Mouse (Mus musculus) lung, adult 2 months (tissue): ENCODE results near the gene Celf2. TPM values are rescaled to one million over a fixed set of nuclear protein-coding genes. Genes with fewer than 3 reads are reported as not detected.

Experiments used
- DNase-seq: peaks from one replicate; pipeline ENCODE4 v3.0.0; 2022
- H3K4me1 ChIP-seq: fragments of 200-500 bp; 2 replicates; pipeline ENCODE4 v1.6.1; 2011; ENCODE audit warnings: low read length; ENCODE audit not compliant: control insufficient read depth, insufficient read depth
- H3K4me3 ChIP-seq: fragments of 200-500 bp; replicated peaks from 2 replicates; pipeline ENCODE3; 2011; ENCODE audit warnings: low read depth, mild to moderate bottlenecking, control low read depth, low read length; ENCODE audit errors: extremely low read depth
- CTCF ChIP-seq: fragments of 200-500 bp; IDR thresholded peaks from 2 replicates; pipeline ENCODE4 v1.5.1; 2011; ENCODE audit warnings: mild to moderate bottlenecking, low read length, control low read depth; ENCODE audit not compliant: insufficient read depth
- POLR2A ChIP-seq: fragments of 200-500 bp; IDR thresholded peaks from 2 replicates; pipeline ENCODE4 v1.6.1; 2011; ENCODE audit warnings: low read depth, mild to moderate bottlenecking, control low read depth, low read length, borderline replicate concordance; ENCODE audit errors: extremely low read depth
- WGBS: fragments of 180-500 bp; shearing (Covaris S2); methylation state at CpG from one replicate; pipeline ENCODE4 v1.1.7; 2018; 5-methylcytosine and 5-hydroxymethylcytosine counted together
- polyA plus RNA-seq: library from polyadenylated mRNA; depleted of rRNA; stranded (reverse); fragments of >200 nt; gene quantifications from 2 replicates; pipeline ENCODE4 v1.2.3, GENCODE M21; 2012

Celf2 gene
- polyA plus RNA-seq, 1 experiment = 43.4 TPM

DNA sequence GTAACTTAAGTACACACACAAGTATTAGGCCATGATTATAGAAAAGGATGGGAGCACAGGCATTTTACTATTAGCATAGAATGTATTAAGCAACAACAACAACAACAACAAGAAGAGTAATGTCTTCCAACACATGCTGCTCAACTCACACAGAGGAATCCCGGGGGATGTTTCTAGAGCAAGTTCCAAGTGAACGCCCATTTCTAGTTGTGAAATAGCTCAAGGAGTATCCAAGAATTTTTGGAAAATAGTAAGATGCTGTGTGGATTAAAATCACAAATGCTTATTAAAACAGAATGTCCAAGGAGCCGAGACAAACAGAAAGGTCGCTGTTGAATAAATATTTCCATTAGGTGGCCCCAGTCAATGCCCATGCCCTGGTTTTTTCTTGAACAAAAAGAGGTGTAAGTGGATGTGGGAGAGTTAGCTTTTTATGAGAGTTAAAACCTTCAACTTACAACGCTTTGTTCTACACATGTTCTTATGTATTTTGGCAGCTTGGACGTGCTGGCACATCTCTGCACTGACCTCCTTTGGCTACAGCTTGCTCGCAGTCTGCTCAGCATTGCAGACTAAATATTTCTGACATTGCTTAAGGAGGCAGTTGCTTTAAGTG, 448.8 kb downstream of the Celf2 start:
- 48% methylated on average over 7 of the region's 7 CpGs for WGBS
- H3K4me1 ChIP-seq = peaks cover 10% of the 10 kb centered on the region
- H3K4me3 ChIP-seq = no peak overlapping the region
- TF ChIP-seq POLR2A (no peak), CTCF (no peak)
- DNase-seq = no peak

GRCm38 (mm10) chr2:7056401-7056800, 453.0 kb downstream of the Celf2 start:
- no peak for DNase-seq
- Histone ChIP-seq H3K4me1 (peaks cover 9% of the 10 kb centered on the region), H3K4me3 (no peak overlapping the region)
- 43% methylated on average over 4 of the region's 4 CpGs for WGBS
- TF ChIP-seq CTCF = no peak
- no peak for TF ChIP-seq POLR2A

GRCm38 (mm10) chr2:7055958-7056357, 453.4 kb downstream of the Celf2 start:
- DNase-seq = peak; percentile 40
- WGBS = 42% methylated on average over 3 of the region's 3 CpGs

DNA sequence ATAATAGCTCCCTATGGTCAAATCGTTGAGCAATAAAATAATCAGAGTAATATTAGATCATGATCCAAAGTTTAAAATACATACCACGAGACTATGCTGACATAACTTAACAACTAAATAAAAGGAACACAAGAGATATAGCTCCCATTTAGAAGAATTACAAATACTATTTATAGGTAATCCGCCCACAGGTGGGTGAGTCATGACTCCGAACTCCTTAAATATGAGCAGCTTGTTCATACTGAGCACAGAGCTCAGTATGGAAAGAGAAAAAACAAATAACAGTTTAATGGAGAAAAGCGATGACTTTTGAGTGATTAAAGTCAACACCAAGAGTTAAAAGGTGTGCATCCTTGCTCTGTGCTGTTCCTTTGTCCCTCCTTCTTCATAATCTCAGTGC, 458.3 kb downstream of the Celf2 start:
- 91% methylated on average over 5 of the region's 5 CpGs for WGBS
- DNase-seq = no peak
- H3K4me1 ChIP-seq = peaks cover 5% of the 10 kb centered on the region
- H3K4me3 ChIP-seq = no peak overlapping the region
- TF ChIP-seq CTCF = no peak
- TF ChIP-seq POLR2A = no peak

More at GRCm38 (mm10) chr2:7055958-7056357, 453.4 kb downstream of the Celf2 start:
- Histone ChIP-seq H3K4me3 (no peak overlapping the region), H3K4me1 (peaks cover 9% of the 10 kb centered on the region)
- no peak for TF ChIP-seq CTCF
- TF ChIP-seq POLR2A = no peak

DNA sequence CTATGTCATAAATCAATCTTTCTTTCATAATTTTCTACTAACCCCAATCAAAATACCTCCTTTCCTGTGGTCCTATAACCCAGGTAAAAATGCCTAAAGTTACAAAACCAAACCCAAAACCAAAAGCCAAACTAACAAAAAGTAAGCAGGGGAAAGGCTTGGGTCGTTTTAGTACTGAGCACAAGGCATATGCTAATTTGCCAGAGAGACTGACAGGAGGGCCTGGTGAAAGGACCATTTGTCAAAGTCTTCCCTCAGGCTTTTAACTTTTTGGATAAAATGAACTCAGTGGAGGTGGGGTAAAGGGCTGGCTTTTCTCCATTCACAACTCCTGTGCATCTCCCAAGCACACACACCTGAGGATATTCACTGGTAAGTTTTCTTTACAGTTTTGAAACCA, 463.2 kb downstream of the Celf2 start:
- Histone ChIP-seq H3K4me3 (no peak overlapping the region), H3K4me1 (no peaks in the 10 kb centered on the region; the same call in 1 of the 2 replicates)
- no peak for TF ChIP-seq POLR2A
- no peak for DNase-seq
- WGBS = 17% methylated on average over 1 of the region's 1 CpGs

DNA sequence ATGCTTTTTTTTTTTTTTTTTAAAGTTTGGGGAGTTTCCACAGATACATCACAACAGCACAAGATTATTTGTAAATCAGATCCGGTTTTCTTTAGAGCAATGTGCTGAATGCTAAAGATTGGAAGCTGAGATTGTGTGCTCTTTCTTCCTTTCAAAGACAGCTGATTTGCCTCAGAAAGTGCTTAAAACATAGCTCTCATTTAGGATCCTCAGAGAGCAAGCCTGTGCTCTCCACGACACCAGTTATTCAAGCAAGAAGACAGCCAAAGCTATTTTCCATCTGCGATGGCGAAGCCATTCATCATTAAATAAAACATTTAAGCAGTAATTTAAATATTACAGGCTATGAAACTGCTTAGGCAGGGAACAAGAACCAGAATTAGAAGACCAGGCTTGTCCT, 463.8 kb downstream of the Celf2 start:
- no peak for TF ChIP-seq POLR2A
- TF ChIP-seq CTCF = no peak
- WGBS = 68% methylated on average over 4 of the region's 4 CpGs
- DNase-seq = no peak

GRCm38 (mm10) chr2:7043770-7044459, 465.4 kb downstream of the Celf2 start:
- Histone ChIP-seq H3K4me1 (no peaks in the 10 kb centered on the region; the same call in 1 of the 2 replicates), H3K4me3 (no peak overlapping the region)
- DNase-seq = no peak
- TF ChIP-seq POLR2A (no peak), CTCF (no peak)
- WGBS = 54% methylated on average over 6 of the region's 6 CpGs

More for the DNA sequence above, 463.8 kb downstream of the Celf2 start:
- no peak overlapping the region for H3K4me3 ChIP-seq
- H3K4me1 ChIP-seq = no peaks in the 10 kb centered on the region; the same call in 1 of the 2 replicates

GRCm38 (mm10) chr2:7040940-7041339, 468.4 kb downstream of the Celf2 start:
- Histone ChIP-seq H3K4me3 (no peak overlapping the region), H3K4me1 (no peaks in the 10 kb centered on the region; the same call in 1 of the 2 replicates)
- TF ChIP-seq CTCF (no peak), POLR2A (no peak)
- WGBS = 71% methylated on average over 1 of the region's 1 CpGs
- DNase-seq = no peak

DNA sequence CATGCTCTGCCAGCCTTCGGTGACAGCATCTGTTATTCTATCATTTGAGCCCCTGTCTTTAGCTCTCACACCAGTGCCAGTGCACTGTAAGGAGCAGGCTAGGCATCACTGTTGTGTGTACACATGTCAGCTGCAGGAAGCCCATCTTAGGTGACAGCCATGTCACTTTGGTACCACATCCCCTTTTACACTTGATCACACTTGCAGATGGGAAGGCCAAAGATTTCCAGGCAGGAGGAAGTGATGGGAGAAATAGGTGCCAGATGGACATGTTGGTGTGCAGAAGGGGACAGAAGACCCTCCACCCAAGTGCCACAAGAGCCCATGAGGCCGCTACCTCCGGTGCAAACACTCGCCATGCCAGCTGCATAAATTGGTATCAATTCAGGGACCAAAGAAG, 470.4 kb downstream of the Celf2 start:
- no peak for DNase-seq
- no peak overlapping the region for H3K4me3 ChIP-seq
- TF ChIP-seq POLR2A = no peak
- TF ChIP-seq CTCF = no peak
- H3K4me1 ChIP-seq = no peaks in the 10 kb centered on the region
- 93% methylated on average over 4 of the region's 4 CpGs for WGBS

GRCm38 (mm10) chr2:7031389-7031788, 478.0 kb downstream of the Celf2 start:
- no peak for DNase-seq
- TF ChIP-seq POLR2A (no peak), CTCF (no peak)
- no peak overlapping the region for H3K4me3 ChIP-seq
- no peaks in the 10 kb centered on the region; the same call in 1 of the 2 replicates for H3K4me1 ChIP-seq
- WGBS = 68% methylated on average over 1 of the region's 1 CpGs
